In the genomic region with DNA sequence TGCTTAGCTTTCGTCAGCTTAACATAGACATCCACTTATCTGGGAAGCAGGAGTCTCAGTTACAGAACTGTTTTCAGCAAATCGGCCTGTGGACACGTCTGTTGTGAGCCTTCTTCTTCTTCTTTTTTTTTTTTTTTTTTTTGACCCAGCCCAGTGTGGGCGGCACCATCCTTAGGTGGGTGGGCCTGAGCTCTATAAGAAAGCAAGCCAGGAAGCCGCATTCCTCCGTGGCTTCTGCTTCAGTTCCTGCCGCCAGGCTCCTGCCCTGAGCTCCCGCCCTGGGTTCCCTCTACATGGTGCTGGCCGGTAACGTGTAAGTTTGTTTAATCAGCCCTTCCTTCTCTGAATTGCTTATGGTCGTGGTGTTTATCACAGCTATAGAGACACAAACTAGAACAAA, we compare ENCODE assay signal across 15 mouse cellular contexts. TPM values are rescaled to one million over a fixed set of nuclear protein-coding genes. Genes with fewer than 3 reads are reported as not detected.
A peak's percentile ranks its signal among the peaks of the same experiment; 100 is the strongest.
DNase-seq lines count a peak whose midpoint lies in the region; ATAC-seq and TF ChIP-seq lines count a peak whose summit lies in the region.
"Had no signal": no experiment of that assay in that cellular context is flagged by ENCODE, and none has a peak within 500 bp of the region (broad histone marks: within the 10 kb centered on the region; RNA-seq: fewer than 3 reads in every experiment).

No protein-coding gene starts in this region.

- in situ Hi-C loops in ES-E14 (cut with MboI; ENCODE audit: low sequenced_read_pairs in 2 of 2, unreplicated experiment in 2 of 2), result no loop called here

- no peak overlapping the region for H3K4me2 ChIP-seq in liver, postnatal 0 days (ENCODE audit: low read depth, low read length)
- H3K4me2 ChIP-seq: forebrain, embryonic 12.5 days; intestine, embryonic 15.5 days; midbrain, embryonic 15.5 days had no signal

- TF ChIP-seq EP300 in liver, postnatal 0 days (IDR thresholded peaks at IDR 0.05; ENCODE audit: low read depth), result no peak

- H3K9me3 ChIP-seq in ES-E14 (ENCODE audit: control insufficient read depth, insufficient read depth, low read depth, low read length), result no peaks in the 10 kb centered on the region
- no peaks in the 10 kb centered on the region for H3K9me3 ChIP-seq in liver, postnatal 0 days (ENCODE audit: low read length)
- H3K9me3 ChIP-seq: forebrain, embryonic 12.5 days; intestine, embryonic 15.5 days; midbrain, embryonic 15.5 days had no signal

- no peak overlapping the region for H3K27ac ChIP-seq in ES-E14 (ENCODE audit: insufficient read depth, low read depth, low read length, poor library complexity, severe bottlenecking)
- no peak overlapping the region for H3K27ac ChIP-seq in liver, postnatal 0 days (ENCODE audit: low read depth)
- H3K27ac ChIP-seq: forebrain, embryonic 12.5 days; intestine, embryonic 15.5 days; midbrain, embryonic 15.5 days had no signal

- H3K4me1 ChIP-seq in ES-E14 (ENCODE audit: control insufficient read depth in 2 of 2, insufficient read depth in 2 of 2, low read length in 2 of 2, poor library complexity in 1 of 2), result peaks cover 3 to 12% of the 10 kb centered on the region in 2 experiments; a peak in 3 of 4 replicates
- peaks cover 16% of the 10 kb centered on the region for H3K4me1 ChIP-seq in liver, postnatal 0 days (ENCODE audit: insufficient read depth)

- ATAC-seq in common myeloid progenitor, adult 5-6 weeks (replicated peaks; ENCODE audit: low read depth, poor library complexity, severe bottlenecking), result peak; percentile 61
- ATAC-seq in liver, postnatal 0 days, result 0 out of 2 replicates have a peak, but pooled peaks have one; percentile 13
- ATAC-seq: intestine, embryonic 15.5 days; midbrain, embryonic 15.5 days had no signal

- no peak overlapping the region for H3K9ac ChIP-seq in ES-E14 (ENCODE audit: insufficient read depth, low read depth, low read length, poor library complexity, severe bottlenecking)
- no peak overlapping the region for H3K9ac ChIP-seq in liver, postnatal 0 days (replicated peaks)
- H3K9ac ChIP-seq: forebrain, embryonic 12.5 days; intestine, embryonic 15.5 days; midbrain, embryonic 15.5 days had no signal

- peaks cover 75% of the 10 kb centered on the region for H3K79me3 ChIP-seq in C2C12 (ENCODE audit: low read depth)

- 35% methylated on average over 11 of the region's 11 CpGs for WGBS in liver, postnatal 0 days (ENCODE audit: insufficient replicate concordance)

- H3K36me3 ChIP-seq in C2C12 (ENCODE audit: control insufficient read depth, insufficient read depth) (peaks cover 22% of the 10 kb centered on the region), ES-E14 (ENCODE audit: control insufficient read depth, insufficient read depth, low read length, poor library complexity, severe bottlenecking) (no peaks in the 10 kb centered on the region)
- H3K36me3 ChIP-seq in liver, postnatal 0 days (replicated peaks; ENCODE audit: insufficient read depth, low read length), result no peaks in the 10 kb centered on the region
- H3K36me3 ChIP-seq: forebrain, embryonic 12.5 days; intestine, embryonic 15.5 days; midbrain, embryonic 15.5 days had no signal

- H3K27me3 ChIP-seq in C2C12 (ENCODE audit: control insufficient read depth, insufficient read depth, insufficient read length), result no peaks in the 10 kb centered on the region
- no peaks in the 10 kb centered on the region for H3K27me3 ChIP-seq in liver, postnatal 0 days (ENCODE audit: insufficient read depth, low read length)
- H3K27me3 ChIP-seq: forebrain, embryonic 12.5 days; intestine, embryonic 15.5 days; midbrain, embryonic 15.5 days had no signal

- H3K79me2 ChIP-seq in C2C12 (ENCODE audit: control insufficient read depth, insufficient read depth), result peaks cover 99% of the 10 kb centered on the region

- H3ac ChIP-seq in C2C12 (ENCODE audit: control insufficient read depth, insufficient read length, low read depth), result peak overlapping the region; percentile 30

- peak; percentile 51 for DNase-seq in ES-E14 (ENCODE audit: low read depth, low spot score)
- no peak for DNase-seq in liver, postnatal 0 days
- no peak for DNase-seq in spleen, postnatal 14 days (ENCODE audit: low spot score in 2 of 2)
- DNase-seq in layer of hippocampus, postnatal 36 days, result no peak
- DNase-seq in cerebellum, adult 18-20 months, result no peak
- no peak for DNase-seq in ovary, postnatal 14 days (ENCODE audit: low spot score)
- DNase-seq: embryo, embryonic 11 days; gastrocnemius, postnatal 36 days; spleen, adult 18-20 months; thymus, postnatal 14 days had no signal

- TF ChIP-seq CTCF in C2C12 (IDR thresholded peaks at IDR 0.05; ENCODE audit: control insufficient read depth, insufficient read depth, insufficient read length), result no peak
- TF ChIP-seq CTCF in liver, postnatal 0 days (IDR thresholded peaks at IDR 0.05; ENCODE audit: low read depth), result no peak

- peak overlapping the region; percentile 42 for H3K4me3 ChIP-seq in C2C12 (ENCODE audit: insufficient read depth, poor library complexity, severe bottlenecking)
- 0 out of 4 replicates have a peak overlapping the region, but pooled peaks of 1 of the 2 experiments have one; percentile 14 for H3K4me3 ChIP-seq in ES-E14 (ENCODE audit: insufficient read depth in 1 of 2, low read depth in 1 of 2, low read length in 2 of 2, poor library complexity in 1 of 2, severe bottlenecking in 1 of 2)
- H3K4me3 ChIP-seq in liver, postnatal 0 days (ENCODE audit: low read depth, low read length), result no peak overlapping the region
- H3K4me3 ChIP-seq: forebrain, embryonic 12.5 days; intestine, embryonic 15.5 days; midbrain, embryonic 15.5 days had no signal

TF ChIP-seq in C2C12, 6 proteins besides CTCF, POLR2A, EP300 and RAD21:
- TF ChIP-seq MYOG (IDR thresholded peaks at IDR 0.05; ENCODE audit: control insufficient read depth, extremely low read depth, insufficient read length) (no peak), MYOD1 (IDR thresholded peaks at IDR 0.05; ENCODE audit: control insufficient read depth, insufficient read length, low read depth) (no peak), MAX (IDR thresholded peaks at IDR 0.05) (no peak), CEBPB (IDR thresholded peaks at IDR 0.05; ENCODE audit: low read depth) (no peak)

TF ChIP-seq in ES-E14, 5 proteins besides CTCF, POLR2A, EP300 and RAD21:
- no peak for TF ChIP-seq ZC3H11A (IDR thresholded peaks at IDR 0.05; ENCODE audit: borderline replicate concordance, low read depth, low read length)
- TF ChIP-seq MAFK (IDR thresholded peaks at IDR 0.05; ENCODE audit: insufficient read depth, low read depth, low read length), result no peak
- TF ChIP-seq CHD2 (IDR thresholded peaks at IDR 0.05; ENCODE audit: low read depth, low read length), result no peak
- no peak for TF ChIP-seq HCFC1 (IDR thresholded peaks at IDR 0.05; ENCODE audit: borderline replicate concordance, insufficient read depth, low read length)
- peak; percentile 97 for TF ChIP-seq ZNF384 (IDR thresholded peaks at IDR 0.05; ENCODE audit: low read depth, low read length)

RNA-seq across cellular contexts. Expression of gene Mbnl2, which starts 30.8 kb away (rescaled TPM):
- 42.1 TPM for polyA plus RNA-seq in C2C12 (2012; fragmentation: generic; extraction: Trizol)
- total RNA-seq in ES-E14 (2012; rRNA removed), result 33.4 and 35.4 TPM in 2 replicates
- total RNA-seq in common myeloid progenitor, adult 5-6 weeks (2017), result 62.3 and 68.1 TPM in 2 replicates
- 16.0 and 16.9 TPM in 2 replicates for polyA plus RNA-seq in liver, postnatal 0 days (2015; fragmentation: Nextera tagmentation; extraction: Ambion mirVana)
- 100 to 1,000 TPM; 249 TPM for total RNA-seq in layer of hippocampus, postnatal 36 days (2021)
